Mouse (Mus musculus) liver, embryonic 11.5 days (tissue): ENCODE data around the gene Htr3b. TPM values are rescaled to one million over a fixed set of nuclear protein-coding genes. Genes with fewer than 3 reads are reported as not detected.

Experiments
- ATAC-seq: fragments of 200-750 bp; cut with Nextera tagmentation; replicated peaks from 2 replicates; pipeline ENCODE4 v1.8.0; 2017; ENCODE audit warnings: moderate number of reproducible peaks, mild to moderate bottlenecking, moderate TSS enrichment, moderate library complexity; ENCODE audit not compliant: low FRiP score
- DNase-seq: peaks from one replicate; pipeline ENCODE4 v3.0.0-alpha.2; 2017; ENCODE audit warnings: low spot score
- H3K27ac ChIP-seq: fragments of 300-500 bp; sonication (generic); 2 replicates; pipeline ENCODE4 v1.5.1; 2014; ENCODE audit warnings: mild to moderate bottlenecking, low read depth, low read length, control low read depth
- H3K27me3 ChIP-seq: fragments of 300-500 bp; sonication (generic); replicated peaks from 2 replicates; pipeline ENCODE4 v1.6.1; 2014; ENCODE audit warnings: low read length, mixed read lengths; ENCODE audit not compliant: control insufficient read depth, insufficient read depth
- H3K36me3 ChIP-seq: fragments of 300-500 bp; sonication (generic); 2 replicates; pipeline ENCODE4 v1.6.1; 2014; ENCODE audit warnings: mild to moderate bottlenecking, low read length, moderate library complexity, mixed read lengths; ENCODE audit not compliant: control insufficient read depth, insufficient read depth
- H3K4me1 ChIP-seq: fragments of 300-500 bp; sonication (generic); replicated peaks from 2 replicates; pipeline ENCODE4 v1.6.1; 2014; ENCODE audit warnings: low read length, mixed read lengths; ENCODE audit not compliant: control insufficient read depth, insufficient read depth
- H3K4me2 ChIP-seq: fragments of 300-500 bp; sonication (generic); 2 replicates; pipeline ENCODE4 v1.6.1; 2014; ENCODE audit warnings: mild to moderate bottlenecking, control low read depth, moderate library complexity
- H3K4me3 ChIP-seq: fragments of 300-500 bp; sonication (generic); 2 replicates; pipeline ENCODE4 v1.5.1; 2014; ENCODE audit warnings: low read depth, low read length, control low read depth
- H3K9ac ChIP-seq: fragments of 300-500 bp; sonication (generic); 2 replicates; pipeline ENCODE4 v1.6.1; 2014; ENCODE audit warnings: low read depth, low read length, control low read depth
- H3K9me3 ChIP-seq: fragments of 300-500 bp; sonication (generic); 2 replicates; pipeline ENCODE4 v1.6.1; 2016; ENCODE audit warnings: low read length, inconsistent platforms, mixed read lengths; ENCODE audit not compliant: control insufficient read depth
- WGBS: fragments of 180-500 bp; shearing (Covaris S2); extraction: QIAGEN DNeasy Blood & Tissue Kit; methylation state at CpG from one replicate; pipeline ENCODE4 v1.1.7; 2014; 5-methylcytosine and 5-hydroxymethylcytosine counted together
- polyA plus RNA-seq: library from polyadenylated mRNA; unstranded; fragments of >200 nt; fragmentation: Nextera tagmentation; extraction: Ambion mirVana; gene quantifications from 2 replicates; pipeline ENCODE4 v1.2.1, GENCODE M21; 2014

The Htr3b gene
- polyA plus RNA-seq, 1 experiment from 2014 or later = not detected

GRCm38 (mm10) chr9:48962131-48962530 is 2.7 kb downstream of the Htr3b start:
- H3K9ac ChIP-seq = no peak overlapping the region
- H3K4me1 ChIP-seq = no peaks in the 10 kb centered on the region
- ATAC-seq = no peak
- no peak overlapping the region for H3K4me3 ChIP-seq
- no peak overlapping the region for H3K27ac ChIP-seq
- DNase-seq = no peak
- peaks cover 20% of the 10 kb centered on the region for H3K27me3 ChIP-seq
- H3K4me2 ChIP-seq = no peak overlapping the region
- no peaks in the 10 kb centered on the region for H3K9me3 ChIP-seq
- 31% methylated on average over 7 of the region's 7 CpGs for WGBS
- H3K36me3 ChIP-seq = no peaks in the 10 kb centered on the region

DNA sequence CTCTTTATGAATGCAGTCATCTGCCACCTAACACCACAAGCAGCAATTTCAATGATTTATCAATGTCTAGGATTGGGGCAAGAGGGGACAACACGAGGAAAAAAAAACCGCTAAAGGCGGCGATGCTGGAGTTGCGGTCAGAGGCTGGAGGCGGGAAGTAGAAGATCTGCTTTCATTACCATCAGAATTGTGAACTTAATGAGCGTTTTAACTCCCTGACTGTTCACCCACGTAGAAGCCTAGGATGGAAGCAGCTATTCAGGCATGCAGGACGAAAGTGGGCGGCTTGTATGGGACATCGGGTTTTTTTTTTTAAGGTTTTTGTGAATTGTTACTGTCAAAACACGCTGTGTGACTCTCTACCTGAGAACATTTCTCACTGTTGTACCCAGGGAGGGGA is 3.5 kb downstream of the Htr3b start:
- H3K27ac ChIP-seq = no peak overlapping the region
- DNase-seq = no peak
- ATAC-seq = no peak
- H3K4me2 ChIP-seq = no peak overlapping the region
- no peaks in the 10 kb centered on the region for H3K4me1 ChIP-seq
- no peak overlapping the region for H3K4me3 ChIP-seq
- H3K36me3 ChIP-seq = no peaks in the 10 kb centered on the region
- WGBS = 39% methylated on average over 12 of the region's 12 CpGs
- H3K9me3 ChIP-seq = no peaks in the 10 kb centered on the region
- no peak overlapping the region for H3K9ac ChIP-seq
- H3K27me3 ChIP-seq = peaks cover 20% of the 10 kb centered on the region

DNA sequence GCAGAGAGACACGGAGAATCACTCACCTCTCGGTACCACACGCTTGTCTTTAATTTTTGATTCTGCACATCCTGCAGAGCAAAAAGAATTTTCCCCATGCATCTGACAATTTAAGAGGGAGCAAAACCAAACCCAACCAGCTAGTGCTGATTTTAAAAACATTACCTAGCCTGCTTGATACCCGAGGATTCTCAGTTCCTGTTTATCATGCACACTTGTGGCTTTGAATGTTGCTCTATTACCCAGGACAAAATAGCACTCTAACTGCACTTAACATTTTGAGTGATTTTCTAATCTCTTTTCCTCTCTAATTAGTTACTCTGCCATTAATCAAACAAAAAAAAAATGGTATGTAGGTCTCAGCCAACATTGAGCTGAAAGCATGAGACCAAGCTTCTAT is 17.2 kb downstream of the Htr3b start:
- ATAC-seq (no peak), DNase-seq (no peak)
- no peak overlapping the region for H3K27ac ChIP-seq
- no peaks in the 10 kb centered on the region for H3K27me3 ChIP-seq
- no peaks in the 10 kb centered on the region for H3K4me1 ChIP-seq
- no peak overlapping the region for H3K4me3 ChIP-seq
- no peak overlapping the region for H3K4me2 ChIP-seq
- H3K36me3 ChIP-seq = no peaks in the 10 kb centered on the region
- H3K9me3 ChIP-seq = no peaks in the 10 kb centered on the region
- H3K9ac ChIP-seq = no peak overlapping the region
- WGBS = 79% methylated on average over 4 of the region's 4 CpGs

DNA sequence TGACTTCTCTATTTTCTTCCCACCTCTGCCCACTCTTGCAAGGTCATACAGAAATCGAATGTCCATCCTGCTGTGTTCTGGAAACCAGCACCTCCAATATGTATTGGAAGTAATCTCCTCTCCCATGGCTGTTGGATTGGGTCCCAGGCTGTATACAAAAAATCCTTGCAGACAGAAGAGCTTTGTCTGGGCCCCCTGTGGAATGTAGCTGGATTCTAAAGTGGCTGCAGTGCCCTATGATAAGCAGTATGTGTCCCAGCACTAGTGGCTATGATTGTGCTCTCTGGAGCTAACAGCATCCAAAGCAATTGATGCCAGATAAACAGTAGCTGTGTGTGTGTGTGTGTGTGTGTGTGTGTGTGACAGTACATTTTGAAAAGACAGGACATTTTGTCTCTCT is 22.4 kb downstream of the Htr3b start:
- DNase-seq (no peak), ATAC-seq (no peak)
- Histone ChIP-seq H3K9me3 (no peaks in the 10 kb centered on the region), H3K4me1 (no peaks in the 10 kb centered on the region), H3K4me2 (no peak overlapping the region), H3K9ac (no peak overlapping the region), H3K36me3 (no peaks in the 10 kb centered on the region), H3K4me3 (no peak overlapping the region), H3K27me3 (no peaks in the 10 kb centered on the region), H3K27ac (no peak overlapping the region)
- 70% methylated on average over 1 of the region's 1 CpGs for WGBS

DNA sequence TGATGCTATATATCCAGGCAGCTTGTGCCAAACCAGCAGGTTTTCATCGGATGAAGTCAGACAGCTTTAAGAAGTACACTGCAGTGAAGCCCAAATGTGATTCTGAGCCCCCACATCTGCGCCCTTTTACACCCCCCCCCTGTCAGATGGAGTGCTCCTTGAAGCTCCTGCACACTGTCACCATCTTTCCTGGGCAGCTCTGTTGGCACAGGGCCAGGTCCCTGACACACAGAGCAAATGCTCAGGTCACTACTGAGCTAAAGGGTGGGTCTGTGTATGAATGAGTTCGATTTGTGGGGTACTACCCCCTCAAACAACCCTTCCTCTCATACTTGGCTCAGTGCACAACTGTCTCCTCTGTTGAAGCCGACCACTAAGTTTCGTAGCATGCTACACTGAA is 35.4 kb downstream of the Htr3b start:
- no peak for DNase-seq
- Histone ChIP-seq H3K4me2 (no peak overlapping the region), H3K4me3 (no peak overlapping the region), H3K36me3 (no peaks in the 10 kb centered on the region), H3K27ac (no peak overlapping the region), H3K27me3 (no peaks in the 10 kb centered on the region), H3K4me1 (no peaks in the 10 kb centered on the region), H3K9me3 (no peaks in the 10 kb centered on the region), H3K9ac (no peak overlapping the region)
- ATAC-seq = no peak
- 65% methylated on average over 5 of the region's 5 CpGs for WGBS

DNA sequence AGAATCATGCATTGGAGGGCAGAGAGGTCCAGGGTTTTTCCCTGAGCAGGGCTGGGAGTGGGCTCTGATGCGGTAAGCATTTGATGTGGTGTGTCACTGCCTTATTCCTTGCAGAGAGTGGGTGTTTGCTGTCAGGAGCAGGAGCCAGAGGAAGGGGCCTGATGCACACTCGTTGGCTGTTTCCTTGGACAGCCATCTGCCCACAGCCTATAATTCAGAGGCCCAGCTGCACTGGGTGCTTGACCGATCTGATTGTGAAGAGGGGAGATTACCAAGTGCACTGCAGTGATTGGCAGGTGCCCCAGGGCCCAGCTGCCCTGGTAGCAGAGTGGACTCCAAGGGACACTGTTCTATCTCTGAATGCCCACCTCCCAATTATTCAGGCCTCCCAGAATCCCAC is 36.0 kb downstream of the Htr3b start:
- no peak overlapping the region for H3K4me2 ChIP-seq
- ATAC-seq = no peak
- no peak overlapping the region for H3K4me3 ChIP-seq
- H3K27me3 ChIP-seq = no peaks in the 10 kb centered on the region
- no peak overlapping the region for H3K9ac ChIP-seq
- no peak overlapping the region for H3K27ac ChIP-seq
- no peaks in the 10 kb centered on the region for H3K36me3 ChIP-seq
- no peak for DNase-seq
- H3K9me3 ChIP-seq = no peaks in the 10 kb centered on the region
- 60% methylated on average over 3 of the region's 3 CpGs for WGBS
- no peaks in the 10 kb centered on the region for H3K4me1 ChIP-seq

GRCm38 (mm10) chr9:48916011-48916788 is 48.6 kb downstream of the Htr3b start:
- no peaks in the 10 kb centered on the region for H3K9me3 ChIP-seq
- no peak for ATAC-seq
- whole genome bisulfite sequencing = 66% methylated on average over 18 of the region's 18 CpGs
- H3K9ac ChIP-seq = no peak overlapping the region
- no peak overlapping the region for H3K27ac ChIP-seq
- peaks cover under 1% of the 10 kb centered on the region; the same call in 1 of the 2 replicates for H3K27me3 ChIP-seq
- no peak overlapping the region for H3K4me2 ChIP-seq
- no peaks in the 10 kb centered on the region for H3K36me3 ChIP-seq
- no peaks in the 10 kb centered on the region for H3K4me1 ChIP-seq
- H3K4me3 ChIP-seq = no peak overlapping the region
- DNase-seq = no peak

DNA sequence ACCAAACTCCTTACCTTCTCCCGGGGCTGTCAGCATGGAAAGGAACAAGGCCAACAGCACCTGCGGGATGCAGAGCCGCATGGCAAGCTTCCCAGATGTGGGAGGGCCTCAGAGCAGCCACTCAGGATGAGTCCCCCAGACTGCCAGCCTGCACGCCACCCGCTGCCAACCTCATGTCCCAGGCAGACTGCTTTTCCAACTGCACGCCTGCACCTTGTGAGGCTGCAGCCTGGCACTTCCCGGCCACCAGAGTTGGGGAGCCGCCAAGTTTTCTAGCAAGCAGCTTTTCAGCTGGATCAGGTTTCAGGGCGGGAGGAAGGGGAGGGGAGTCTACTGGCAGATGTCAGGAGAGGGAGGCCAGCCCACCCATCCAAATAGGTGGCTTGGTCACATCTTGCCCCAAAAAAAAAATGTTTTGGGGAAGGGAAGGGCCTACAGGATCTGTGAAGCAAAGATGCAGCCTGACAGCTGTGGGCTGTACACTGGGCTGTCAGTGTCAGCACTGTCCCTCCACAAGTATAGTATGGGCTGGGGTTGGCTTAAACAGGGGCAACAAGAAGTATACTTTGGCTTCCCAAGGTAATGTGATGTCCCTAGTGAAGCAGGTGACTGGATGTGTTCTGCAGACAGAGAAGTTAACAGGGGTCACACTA is 53.8 kb downstream of the Htr3b start, which contains the start of gene Htr3a:
Gene Htr3a (minus strand): TSS at position 215 of the 653 bp plus-strand sequence.
- ATAC-seq = no peak

GRCm38 (mm10) chr9:48904421-48904820 is 60.4 kb downstream of the Htr3b start:
- Histone ChIP-seq H3K36me3 (no peaks in the 10 kb centered on the region), H3K27me3 (no peaks in the 10 kb centered on the region), H3K4me1 (no peaks in the 10 kb centered on the region), H3K9me3 (no peaks in the 10 kb centered on the region), H3K4me3 (no peak overlapping the region), H3K27ac (no peak overlapping the region), H3K4me2 (no peak overlapping the region), H3K9ac (no peak overlapping the region)
- 69% methylated on average over 5 of the region's 5 CpGs for WGBS
- no peak for DNase-seq
- no peak for ATAC-seq

More for the DNA sequence above, 53.8 kb downstream of the Htr3b start, which contains the start of gene Htr3a:
- no peak for DNase-seq
- H3K9me3 ChIP-seq = no peaks in the 10 kb centered on the region
- H3K4me2 ChIP-seq = no peak within 1 kb of the TSS
- H3K36me3 ChIP-seq = no peaks in the 10 kb centered on the region
- WGBS = 7% methylated on average over 9 of the region's 9 CpGs
- peaks cover 5% of the 10 kb centered on the region; the same call in 1 of the 2 replicates for H3K27me3 ChIP-seq
- no peak within 1 kb of the TSS for H3K9ac ChIP-seq
- no peak within 1 kb of the TSS for H3K27ac ChIP-seq
- H3K4me3 ChIP-seq = no peak within 1 kb of the TSS
- H3K4me1 ChIP-seq = no peaks in the 10 kb centered on the region
